Mouse (Mus musculus) heart, embryonic 11.5 days (tissue): Measurements from ENCODE around the gene Tlx2. TPM values are rescaled to one million over a fixed set of nuclear protein-coding genes. Genes with fewer than 3 reads are reported as not detected.

Experiments used
- ATAC-seq: fragments of 200-750 bp; cut with Nextera tagmentation; replicated peaks from 2 replicates; pipeline ENCODE4 v1.8.0; 2017; ENCODE audit warnings: moderate library complexity; ENCODE audit not compliant: insufficient number of reproducible peaks, low FRiP score, low TSS enrichment
- H3K27ac ChIP-seq: fragments of 300-500 bp; sonication (generic); 2 replicates; pipeline ENCODE4 v1.5.1; 2014; ENCODE audit warnings: mild to moderate bottlenecking, low read depth, low read length
- H3K27me3 ChIP-seq: fragments of 300-500 bp; sonication (generic); 2 replicates; pipeline ENCODE4 v1.6.1; 2014; ENCODE audit warnings: mild to moderate bottlenecking, low read length, mixed read lengths; ENCODE audit not compliant: control insufficient read depth, insufficient read depth
- H3K36me3 ChIP-seq: fragments of 300-500 bp; sonication (generic); 2 replicates; pipeline ENCODE4 v1.6.1; 2014; ENCODE audit warnings: mild to moderate bottlenecking, low read length, moderate library complexity, mixed read lengths; ENCODE audit not compliant: control insufficient read depth, insufficient read depth
- H3K4me1 ChIP-seq: fragments of 300-500 bp; sonication (generic); 2 replicates; pipeline ENCODE4 v1.6.1; 2014; ENCODE audit warnings: low read length; ENCODE audit not compliant: control insufficient read depth, insufficient read depth
- H3K4me2 ChIP-seq: fragments of 300-500 bp; sonication (generic); 2 replicates; pipeline ENCODE4 v1.6.1; 2014; ENCODE audit warnings: mild to moderate bottlenecking, moderate library complexity
- H3K4me3 ChIP-seq: fragments of 300-500 bp; sonication (generic); 2 replicates; pipeline ENCODE4 v1.5.1; 2014; ENCODE audit warnings: low read depth, low read length
- H3K9ac ChIP-seq: fragments of 300-500 bp; sonication (generic); 2 replicates; pipeline ENCODE4 v1.6.1; 2014; ENCODE audit warnings: mild to moderate bottlenecking, low read depth, low read length, moderate library complexity
- H3K9me3 ChIP-seq: fragments of 300-500 bp; sonication (generic); replicated peaks from 2 replicates; pipeline ENCODE4 v1.6.1; 2016; ENCODE audit warnings: low read length; ENCODE audit not compliant: control insufficient read depth
- WGBS: fragments of 180-500 bp; shearing (Covaris S2); extraction: QIAGEN DNeasy Blood & Tissue Kit; methylation state at CpG from one replicate; pipeline ENCODE4 v1.1.7; 2014; ENCODE audit not compliant: insufficient replicate concordance; 5-methylcytosine and 5-hydroxymethylcytosine counted together
- polyA plus RNA-seq: library from polyadenylated mRNA; unstranded; fragments of >200 nt; fragmentation: Nextera tagmentation; extraction: Ambion mirVana; gene quantifications from 2 replicates; pipeline ENCODE4 v1.2.1, GENCODE M21; 2014

Gene Tlx2
- polyA plus RNA-seq, 1 experiment from 2014 or later, result not detected

- Histone ChIP-seq H3K9me3 (no peaks in the 10 kb centered on the region), H3K27me3 (peaks cover 38% of the 10 kb centered on the region), H3K9ac (peak overlapping the region; percentile 79), H3K36me3 (no peaks in the 10 kb centered on the region), H3K4me3 (peak overlapping the region; percentile 75), H3K4me1 (peaks cover 21% of the 10 kb centered on the region), H3K27ac (no peak overlapping the region), H3K4me2 (peak overlapping the region; percentile 93)
- 23% methylated on average over 5 of the region's 5 CpGs for WGBS
- no peak for ATAC-seq
These were observed 35.5 kb downstream of the Tlx2 start for GRCm38 (mm10) chr6:83034463-83035055.

DNA sequence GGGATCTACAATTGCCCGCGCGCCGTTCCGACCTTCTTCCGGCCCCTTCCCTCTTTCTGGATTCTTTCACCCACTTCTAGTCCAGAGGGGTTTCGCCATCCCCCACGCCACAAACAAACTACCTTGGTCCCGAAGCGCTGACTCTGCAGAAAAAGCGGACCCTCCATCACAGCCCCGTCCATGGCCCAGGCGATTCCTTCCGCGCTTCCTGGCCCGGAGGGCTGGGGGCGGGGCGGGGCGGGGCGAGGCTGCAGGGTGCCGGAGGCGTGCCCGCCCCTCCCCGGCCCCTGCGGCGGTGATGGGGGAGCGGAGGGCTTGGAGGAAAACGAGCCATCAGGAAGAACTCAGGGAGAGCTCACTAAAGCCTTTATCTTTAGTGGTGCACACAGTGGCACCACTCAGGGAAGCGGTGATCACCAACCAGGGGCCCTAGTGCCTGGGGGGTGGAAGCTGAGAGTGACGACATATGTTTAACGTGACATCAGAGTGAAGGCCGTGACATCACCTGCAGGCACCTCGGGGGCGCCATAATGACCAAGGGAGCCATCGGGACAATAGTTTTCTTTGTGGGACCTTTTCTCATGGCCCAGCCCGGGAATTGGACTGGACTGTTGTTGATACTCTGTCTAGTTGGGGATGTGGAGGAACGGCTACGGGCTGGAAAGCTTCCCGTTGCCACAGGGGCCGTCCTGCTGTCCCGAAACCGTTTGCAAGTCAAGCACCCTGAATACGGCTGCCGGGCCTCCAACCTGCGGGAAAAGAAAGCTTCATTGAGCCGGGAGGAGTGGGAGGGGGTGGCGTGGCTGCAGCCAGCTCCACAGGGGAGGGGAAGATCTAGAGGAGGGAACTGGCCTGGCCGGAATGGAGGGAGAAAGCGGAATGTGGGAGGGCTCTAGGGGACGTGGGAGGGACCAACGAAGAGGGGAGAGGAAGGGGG is 36.6 kb downstream of the Tlx2 start, which contains the start of the genes Dok1 and Loxl3:
Gene Dok1, minus strand, starts transcription at position 223 of the 937 bp plus-strand sequence.
Gene Loxl3, plus strand, starts transcription at position 925 of the 937 bp plus-strand sequence.
- peaks cover 19% of the 10 kb centered on the region for H3K4me1 ChIP-seq
- H3K4me2 ChIP-seq, result peak within 1 kb of the TSS; percentile 93
- no peaks in the 10 kb centered on the region for H3K9me3 ChIP-seq
- peak within 1 kb of the TSS; percentile 79 for H3K9ac ChIP-seq
- peaks cover 46% of the 10 kb centered on the region for H3K27me3 ChIP-seq
- H3K4me3 ChIP-seq, result peak within 1 kb of the TSS; percentile 75
- WGBS, result under 1% methylated on average over 51 of the region's 51 CpGs
- H3K36me3 ChIP-seq, result no peaks in the 10 kb centered on the region
- H3K27ac ChIP-seq, result peak within 1 kb of the TSS; percentile 83
- ATAC-seq, result peak; percentile 84

DNA sequence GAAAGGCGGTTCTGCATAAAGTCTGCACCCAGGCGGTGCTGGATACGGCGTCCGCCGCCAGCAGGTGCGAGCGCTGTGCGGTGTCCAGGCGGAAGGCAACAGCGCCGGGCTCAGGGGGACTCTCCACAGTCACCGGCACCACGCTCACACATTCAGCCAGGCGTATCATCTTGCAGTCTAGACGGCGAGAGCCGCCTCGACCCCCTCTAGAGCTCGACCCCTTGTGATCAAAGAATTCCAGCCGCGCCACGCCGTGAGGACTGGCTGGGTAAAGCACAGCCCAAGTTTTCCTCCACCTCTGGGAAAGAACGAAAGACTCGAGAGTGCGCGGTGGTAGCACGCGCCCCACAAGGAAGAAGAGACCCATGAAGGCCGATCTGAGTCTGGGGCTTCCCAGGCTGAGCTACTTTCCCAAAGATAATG is 37.3 kb downstream of the Tlx2 start:
- peak overlapping the region; percentile 75 for H3K4me3 ChIP-seq
- peak overlapping the region; percentile 93 for H3K4me2 ChIP-seq
- ATAC-seq, result peak; percentile 68
- no peaks in the 10 kb centered on the region for H3K36me3 ChIP-seq
- H3K27ac ChIP-seq, result no peak overlapping the region
- no peaks in the 10 kb centered on the region for H3K9me3 ChIP-seq
- peak overlapping the region; percentile 79 for H3K9ac ChIP-seq
- H3K4me1 ChIP-seq, result peaks cover 18% of the 10 kb centered on the region
- WGBS, result 0% methylated on average over 31 of the region's 31 CpGs
- peaks cover 48% of the 10 kb centered on the region for H3K27me3 ChIP-seq

- 28% methylated on average over 18 of the region's 18 CpGs for WGBS
- peaks cover 48% of the 10 kb centered on the region for H3K27me3 ChIP-seq
These were observed 38.0 kb downstream of the Tlx2 start for GRCm38 (mm10) chr6:83031921-83032590.

GRCm38 (mm10) chr6:83031111-83031510 is 39.0 kb downstream of the Tlx2 start:
- 68% methylated on average over 7 of the region's 7 CpGs for WGBS
- Histone ChIP-seq H3K36me3 (no peaks in the 10 kb centered on the region), H3K9me3 (no peaks in the 10 kb centered on the region), H3K27ac (no peak overlapping the region), H3K27me3 (peaks cover 48% of the 10 kb centered on the region), H3K4me2 (no peak overlapping the region), H3K4me1 (peaks cover 24% of the 10 kb centered on the region), H3K9ac (no peak overlapping the region), H3K4me3 (no peak overlapping the region)
- ATAC-seq, result no peak

More at GRCm38 (mm10) chr6:83031921-83032590, 38.0 kb downstream of the Tlx2 start:
- ATAC-seq, result no peak
- Histone ChIP-seq H3K4me1 (peaks cover 24% of the 10 kb centered on the region), H3K4me2 (peak overlapping the region; percentile 93), H3K4me3 (peak overlapping the region; percentile 75), H3K27ac (no peak overlapping the region), H3K9me3 (no peaks in the 10 kb centered on the region), H3K9ac (peak overlapping the region; percentile 79), H3K36me3 (no peaks in the 10 kb centered on the region)

GRCm38 (mm10) chr6:83029777-83030176 is 40.3 kb downstream of the Tlx2 start:
- WGBS, result 33% methylated on average over 10 of the region's 10 CpGs
- H3K27me3 ChIP-seq, result peaks cover 42% of the 10 kb centered on the region

DNA sequence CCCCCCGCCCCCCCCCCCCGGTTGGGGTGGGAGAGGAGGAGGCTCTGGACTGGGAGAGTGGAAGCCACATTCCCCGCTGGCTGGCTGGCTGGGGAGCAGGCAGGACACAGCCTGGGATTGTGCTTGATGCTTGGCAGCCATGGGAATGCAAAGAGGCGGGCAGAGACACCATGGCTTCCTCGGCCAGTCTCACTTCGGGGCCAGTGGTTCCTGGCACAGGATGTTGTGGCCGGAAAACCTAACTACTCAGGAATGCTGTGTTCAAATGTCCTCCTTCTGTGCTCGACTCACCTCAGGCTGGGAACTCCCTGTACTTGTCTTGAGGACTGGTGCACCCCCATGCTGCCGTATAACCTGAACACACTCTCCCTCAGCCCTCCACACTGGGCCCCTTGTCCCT is 42.4 kb downstream of the Tlx2 start:
- Histone ChIP-seq H3K27me3 (peaks cover 38% of the 10 kb centered on the region), H3K9me3 (no peaks in the 10 kb centered on the region), H3K4me3 (no peak overlapping the region), H3K4me1 (peaks cover 12% of the 10 kb centered on the region; the same call in 1 of the 2 replicates), H3K36me3 (no peaks in the 10 kb centered on the region), H3K4me2 (no peak overlapping the region), H3K27ac (no peak overlapping the region), H3K9ac (peak overlapping the region; percentile 1; the same call in 1 of the 2 replicates)
- no peak for ATAC-seq
- 30% methylated on average over 7 of the region's 9 CpGs for WGBS

More at GRCm38 (mm10) chr6:83029777-83030176, 40.3 kb downstream of the Tlx2 start:
- H3K4me2 ChIP-seq, result no peak overlapping the region
- no peak overlapping the region for H3K9ac ChIP-seq
- peaks cover 18% of the 10 kb centered on the region for H3K4me1 ChIP-seq
- no peak overlapping the region for H3K27ac ChIP-seq
- ATAC-seq, result no peak
- no peaks in the 10 kb centered on the region for H3K9me3 ChIP-seq
- no peaks in the 10 kb centered on the region for H3K36me3 ChIP-seq
- no peak overlapping the region for H3K4me3 ChIP-seq

- ATAC-seq, result no peak
- H3K27ac ChIP-seq, result no peak overlapping the region
- WGBS, result 68% methylated on average over 8 of the region's 8 CpGs
- no peak overlapping the region for H3K4me3 ChIP-seq
- no peak overlapping the region for H3K9ac ChIP-seq
- peaks cover 9% of the 10 kb centered on the region; the same call in 1 of the 2 replicates for H3K4me1 ChIP-seq
- H3K27me3 ChIP-seq, result peaks cover 38% of the 10 kb centered on the region
- no peaks in the 10 kb centered on the region for H3K9me3 ChIP-seq
- no peak overlapping the region for H3K4me2 ChIP-seq
- H3K36me3 ChIP-seq, result no peaks in the 10 kb centered on the region
These were observed 42.8 kb downstream of the Tlx2 start for GRCm38 (mm10) chr6:83027293-83027692.
